Mouse (Mus musculus): ENCODE data around the gene Coq5. TPM values are rescaled to one million over a fixed set of nuclear protein-coding genes. Genes with fewer than 3 reads are reported as not detected.

The Coq5 gene
- total RNA-seq (2021): 100 to 1,000 TPM in 1 of 2 experiments, 10 to 100 TPM in 1; 84.0 to 101 TPM
- long read RNA-seq, experiment 1, transcript Coq5-201 (7 exons, 2,037 nt): major isoform, 291 of 300 reads
- long read RNA-seq, experiment 1, partial matches to known transcripts: 2 of 300 reads
- long read RNA-seq, experiment 1, other reads (novel, unspliced or antisense): 7 of 300 reads
- long read RNA-seq, experiment 2, transcript Coq5-201 (7 exons, 2,037 nt): major isoform, 274 of 281 reads
- long read RNA-seq, experiment 2, partial matches to known transcripts: 1 of 281 reads
- long read RNA-seq, experiment 2, other reads (novel, unspliced or antisense): 6 of 281 reads

GRCm38 (mm10) chr5:115279226-115280049 lies at the start of gene Coq5:
TSS of gene Coq5 (plus strand) at chr5:115279666.
- intact Hi-C loops (cut with DNase I; ENCODE audit: low total_unique reads): no loop called here
- peak; percentile 88 for DNase-seq

DNA sequence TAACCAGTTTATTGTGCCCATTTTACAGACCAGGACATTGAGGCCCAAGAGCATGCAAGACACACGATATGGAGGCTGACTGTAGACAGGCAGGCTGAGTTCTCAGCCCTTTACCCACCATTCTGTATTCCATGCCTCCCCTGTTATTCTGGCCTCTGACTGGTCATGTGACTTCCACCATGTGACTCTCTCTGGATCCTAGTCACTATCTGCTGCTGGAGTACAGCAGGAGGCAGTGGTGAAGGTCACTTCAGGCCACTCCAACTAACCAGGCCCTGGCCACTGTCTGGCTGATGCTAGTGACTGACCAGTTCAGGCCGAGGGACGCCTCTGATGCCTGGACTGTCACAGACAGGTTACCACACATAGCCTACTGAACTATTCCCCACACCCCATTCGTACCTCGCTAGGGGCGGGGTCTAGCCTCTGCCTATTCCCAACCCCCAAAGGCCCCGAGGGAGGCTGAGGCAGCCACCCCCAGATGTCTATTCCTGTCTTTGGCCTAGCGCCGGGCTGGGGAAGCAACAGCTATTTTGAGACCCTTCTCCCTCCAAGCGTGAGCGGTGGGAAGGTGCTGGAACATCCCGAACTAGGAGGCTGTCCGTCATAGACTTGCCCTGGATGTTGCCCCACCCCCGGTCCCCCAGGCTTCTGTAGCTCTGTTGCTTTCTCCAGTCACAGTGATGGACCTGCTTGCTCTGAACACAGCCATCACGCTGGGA lies 48.5 kb upstream of the Coq5 start:
- no peak for DNase-seq
- intact Hi-C loops (cut with DNase I; ENCODE audit: low total_unique reads): loop anchor here (10.0 kb wide), 1 partner anchor 106 kb away; no protein-coding TSS in a partner anchor

- intact Hi-C loops (cut with DNase I; ENCODE audit: low total_unique reads): loop anchor here (10.0 kb wide), 1 partner anchor 107 kb away; no protein-coding TSS in a partner anchor
- DNase-seq: no peak
Observed at GRCm38 (mm10) chr5:115231552-115232120, 47.8 kb upstream of the Coq5 start.

DNA sequence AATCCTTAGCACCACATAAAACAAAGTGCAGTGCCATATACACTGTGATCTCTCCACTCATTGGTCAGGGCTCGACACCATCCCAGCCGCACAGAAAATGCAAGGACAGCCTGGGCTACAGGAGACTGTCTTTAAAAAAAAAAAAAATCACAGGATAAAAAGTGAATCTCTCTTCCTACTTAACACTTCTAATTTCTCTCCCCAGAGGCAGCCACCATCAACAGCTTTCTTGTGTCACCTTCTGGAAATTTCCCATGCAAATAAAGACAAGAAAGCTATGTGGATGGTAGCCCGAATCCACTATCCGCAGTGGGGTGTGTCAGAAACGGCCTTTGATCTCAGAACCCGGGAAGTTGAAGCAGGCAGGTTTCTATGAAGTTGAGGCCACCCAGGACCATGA lies 47.0 kb upstream of the Coq5 start:
- intact Hi-C loops (cut with DNase I; ENCODE audit: low total_unique reads): loop anchor here (10.0 kb wide), 1 partner anchor 108 kb away; no protein-coding TSS in a partner anchor
- no peak for DNase-seq

- no peak for DNase-seq
- intact Hi-C loops (cut with DNase I; ENCODE audit: low total_unique reads): loop anchor here (10.0 kb wide), 1 partner anchor 108 kb away; no protein-coding TSS in a partner anchor
Observed at GRCm38 (mm10) chr5:115233031-115233780, 46.3 kb upstream of the Coq5 start.

DNA sequence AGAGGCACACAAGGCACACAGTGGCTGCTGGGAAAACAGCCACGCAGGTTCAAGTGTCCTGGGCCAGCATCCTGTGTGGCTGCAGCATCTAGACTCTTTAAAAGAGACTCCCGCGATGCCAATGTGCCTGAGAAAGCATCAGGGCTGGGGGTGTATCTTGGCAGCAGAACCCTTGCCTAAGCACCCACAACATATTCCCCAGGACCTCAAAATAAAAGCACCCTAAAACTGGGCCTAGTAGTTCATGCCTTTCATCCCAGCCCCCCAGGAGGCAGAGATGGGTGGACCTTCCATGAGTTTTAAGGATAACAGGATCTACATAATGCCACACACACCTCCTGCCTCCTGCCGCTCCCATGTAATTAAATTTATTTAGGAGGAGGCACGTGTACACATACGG lies 44.9 kb upstream of the Coq5 start:
- DNase-seq: no peak
- intact Hi-C loops (cut with DNase I; ENCODE audit: low total_unique reads): loop anchor here (2.0 to 10.0 kb wide), 2 partner anchors 48 to 110 kb away; no protein-coding TSS in a partner anchor

DNA sequence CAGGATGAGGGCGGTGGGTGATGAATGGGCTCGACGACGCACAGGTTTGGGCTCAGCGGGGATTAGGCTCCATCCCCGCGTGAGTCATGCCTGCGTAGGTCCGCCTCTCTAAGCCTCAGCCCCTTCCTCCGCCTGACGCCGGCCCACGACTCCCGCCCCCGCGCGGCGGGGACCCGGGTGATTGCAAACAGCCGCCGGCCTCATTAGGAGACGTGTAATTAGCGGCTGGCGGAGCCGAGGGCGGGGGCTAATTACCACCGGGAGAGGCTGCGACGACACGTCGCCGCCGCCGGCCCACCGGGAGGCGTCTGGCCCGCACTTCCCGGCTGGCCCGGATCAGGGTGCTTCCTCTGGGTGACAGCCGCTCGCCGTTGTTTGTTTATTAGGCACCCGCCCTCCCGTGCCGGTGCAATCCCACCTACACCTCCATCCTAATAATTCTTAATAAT lies 44.1 kb upstream of the Coq5 start:
- DNase-seq: peak; percentile 58
- intact Hi-C loops (cut with DNase I; ENCODE audit: low total_unique reads): loop anchor here (2.0 to 10.0 kb wide), 2 partner anchors 49 to 111 kb away; no protein-coding TSS in a partner anchor

GRCm38 (mm10) chr5:115235786-115236263 lies 43.6 kb upstream of the Coq5 start, which contains the start of gene Pop5:
TSS of gene Pop5 (plus strand) at chr5:115235836.
- intact Hi-C loops (cut with DNase I; ENCODE audit: low total_unique reads): loop anchor here (2.0 to 10.0 kb wide), 2 partner anchors 49 to 111 kb away; no protein-coding TSS in a partner anchor
- peak; percentile 90 for DNase-seq

- DNase-seq: peak; percentile 92
- intact Hi-C loops (cut with DNase I; ENCODE audit: low total_unique reads): loop anchor here (10.0 kb wide), 1 partner anchor 113 kb away; no protein-coding TSS in a partner anchor
Observed at GRCm38 (mm10) chr5:115237803-115238728, 41.4 kb upstream of the Coq5 start.

DNA sequence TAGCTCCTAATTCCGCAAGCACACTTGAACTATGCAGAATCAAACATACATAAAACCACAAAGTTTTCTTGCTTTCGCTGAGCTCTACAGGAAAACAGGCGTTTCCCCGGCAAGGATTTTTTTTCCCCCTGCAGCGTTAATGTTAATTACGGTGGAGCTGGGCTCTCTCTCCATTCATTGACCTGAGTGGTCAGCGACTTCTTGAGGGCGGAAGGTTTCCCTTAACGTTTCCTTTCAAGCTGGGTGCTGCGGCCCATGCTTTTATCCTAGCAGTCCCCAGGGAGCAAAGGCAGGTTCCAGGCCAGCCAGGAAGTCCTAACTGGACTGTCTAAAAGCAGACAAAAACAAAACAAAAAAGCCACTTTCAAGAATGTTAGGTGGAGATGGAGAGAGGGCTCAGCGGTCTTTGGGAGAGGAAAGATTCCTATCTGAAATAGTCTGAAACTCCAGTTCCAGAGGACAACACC lies 40.7 kb upstream of the Coq5 start:
- DNase-seq: no peak
- intact Hi-C loops (cut with DNase I; ENCODE audit: low total_unique reads): loop anchor here (10.0 kb wide), 1 partner anchor 114 kb away; no protein-coding TSS in a partner anchor

- no peak for DNase-seq
- intact Hi-C loops (cut with DNase I; ENCODE audit: low total_unique reads): no loop called here
Observed at GRCm38 (mm10) chr5:115240191-115240590, 39.3 kb upstream of the Coq5 start.

- no peak for DNase-seq
- intact Hi-C loops (cut with DNase I; ENCODE audit: low total_unique reads): no loop called here
Observed at GRCm38 (mm10) chr5:115255472-115255871, 24.0 kb upstream of the Coq5 start.

DNA sequence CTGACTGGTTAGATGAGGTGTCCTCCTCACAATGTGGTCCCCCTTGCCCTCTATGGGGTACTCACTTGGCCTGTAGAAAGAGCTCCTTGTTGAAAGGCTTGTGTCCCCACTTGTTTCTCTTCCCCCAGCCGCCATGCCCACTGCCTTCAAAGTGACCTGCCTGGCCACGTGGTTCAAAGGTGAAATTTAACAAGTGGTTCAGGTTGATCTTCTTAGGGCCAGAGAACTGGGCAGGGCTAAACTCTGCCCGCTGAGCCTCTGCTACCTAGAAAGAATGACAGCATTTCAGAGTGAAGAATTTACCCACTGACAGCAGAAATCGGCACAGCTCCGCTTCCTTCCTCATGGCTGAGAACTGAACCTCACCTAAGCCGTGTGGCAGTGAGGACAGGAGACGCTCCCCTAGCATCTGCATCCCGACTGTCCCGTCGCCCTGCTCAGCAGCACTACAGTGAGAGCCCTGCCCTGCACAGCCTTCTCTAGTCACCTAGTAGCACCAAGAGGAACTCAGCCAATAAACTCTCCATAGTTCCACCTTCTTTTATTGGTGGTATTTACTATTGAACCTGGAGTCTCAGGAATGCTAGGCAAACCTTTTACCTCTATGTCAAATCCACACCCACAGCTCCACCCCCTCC lies 22.4 kb upstream of the Coq5 start:
- intact Hi-C loops (cut with DNase I; ENCODE audit: low total_unique reads): no loop called here
- no peak for DNase-seq

DNA sequence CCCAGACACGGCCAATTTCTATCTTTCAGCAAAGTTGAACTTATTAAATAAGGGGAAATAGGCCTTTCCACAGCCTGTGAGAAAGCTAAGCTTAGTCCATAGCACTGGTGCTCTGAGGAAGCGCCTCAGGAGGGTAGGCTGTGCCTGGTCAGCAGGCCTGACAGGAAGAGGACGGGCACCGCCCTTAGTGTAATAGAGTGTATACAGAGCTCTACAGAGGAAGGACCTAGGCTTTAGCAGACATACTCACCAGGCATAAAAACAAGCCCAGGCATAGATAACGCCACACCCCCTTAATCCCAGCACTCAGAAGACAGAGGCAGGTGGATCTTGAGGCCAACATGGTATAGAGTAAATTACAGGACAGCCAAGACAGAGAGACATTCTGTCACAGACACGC lies 19.1 kb upstream of the Coq5 start:
- DNase-seq: no peak
- intact Hi-C loops (cut with DNase I; ENCODE audit: low total_unique reads): no loop called here

GRCm38 (mm10) chr5:115261141-115261540 lies 18.3 kb upstream of the Coq5 start:
- intact Hi-C loops (cut with DNase I; ENCODE audit: low total_unique reads): no loop called here
- no peak for DNase-seq

DNA sequence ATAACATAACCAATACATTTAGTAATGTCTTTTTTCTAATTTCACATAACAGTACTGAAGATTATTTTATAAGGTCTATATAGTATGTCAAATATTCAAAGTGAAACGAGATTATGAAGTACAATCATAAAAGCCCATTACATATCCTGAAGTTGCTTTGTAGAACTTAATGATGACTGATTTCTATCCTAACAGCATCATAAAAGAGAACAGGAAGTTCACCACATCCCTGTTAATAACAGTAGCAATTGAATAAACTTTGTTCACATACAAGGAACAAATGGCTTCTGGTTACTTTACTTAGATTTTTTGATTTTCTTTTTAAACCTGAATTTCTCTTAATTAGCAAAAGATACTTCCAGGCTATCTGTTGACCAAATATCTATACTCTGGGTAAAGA lies 17.6 kb upstream of the Coq5 start:
- intact Hi-C loops (cut with DNase I; ENCODE audit: low total_unique reads): no loop called here
- no peak for DNase-seq
